Mouse (Mus musculus) large intestine, adult 2 months (tissue): ENCODE measurements around the gene Shroom3. TPM values are rescaled to one million over a fixed set of nuclear protein-coding genes. Genes with fewer than 3 reads are reported as not detected.

ENCODE experiments used
- DNase-seq: peaks from one replicate; pipeline ENCODE4 v3.0.0-alpha.2; 2012; ENCODE audit warnings: low read depth, low spot score
- WGBS: fragments of 180-500 bp; shearing (Covaris S2); methylation state at CpG from one replicate; pipeline ENCODE4 v1.1.7; 2018; 5-methylcytosine and 5-hydroxymethylcytosine counted together
- polyA plus RNA-seq: library from polyadenylated mRNA; depleted of rRNA; stranded (reverse); fragments of >200 nt; gene quantifications from 2 replicates; pipeline ENCODE4 v1.2.3, GENCODE M21; 2012

Shroom3 gene
- polyA plus RNA-seq, 1 experiment = 53.2 TPM

DNA sequence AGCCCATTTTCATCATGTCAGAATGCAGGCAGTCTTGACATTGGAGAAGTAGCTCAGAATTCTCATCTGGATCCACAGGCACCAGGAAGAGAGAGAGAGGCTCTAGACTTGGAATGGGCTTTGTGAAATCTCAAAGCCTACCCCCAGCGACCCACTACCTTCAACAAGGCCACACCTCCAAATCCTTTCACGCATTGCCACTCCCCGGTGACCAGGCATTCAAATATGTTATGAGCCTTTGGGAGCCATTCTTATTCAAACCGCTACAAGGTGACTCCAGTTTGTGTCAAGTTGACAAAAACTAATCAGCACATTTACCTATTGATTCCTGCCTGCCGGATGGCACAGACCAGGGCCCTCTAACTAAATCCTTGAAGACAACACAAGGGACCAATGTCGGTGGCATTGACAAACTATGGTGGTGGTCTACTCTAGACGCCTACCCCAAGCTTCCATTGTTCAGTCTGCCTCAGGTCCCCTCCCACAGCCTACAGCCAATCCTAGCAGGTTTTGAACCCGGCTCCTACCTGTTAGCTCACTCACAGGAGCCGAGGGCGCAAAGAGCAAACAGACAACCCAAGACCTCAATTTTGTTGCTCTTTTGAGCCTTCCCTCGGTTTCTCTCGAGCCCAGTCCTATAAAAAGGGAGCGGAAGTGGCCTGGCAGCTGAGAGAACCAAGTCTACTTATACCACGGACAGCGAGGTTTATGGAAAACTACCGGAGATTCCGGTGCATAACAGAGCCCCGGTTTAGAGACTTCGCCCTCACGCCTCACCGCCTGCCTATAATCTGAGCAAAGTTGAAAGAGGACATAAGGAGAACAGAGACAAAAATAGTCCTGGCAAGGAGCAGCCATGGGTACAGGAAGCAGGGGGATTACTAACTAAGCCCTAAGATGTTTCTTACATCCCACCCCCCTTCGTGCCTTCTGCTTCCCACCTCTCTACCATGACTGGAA is 303.7 kb downstream of the Shroom3 start:
- no peak for DNase-seq
- 90% methylated on average over 22 of the region's 22 CpGs for WGBS

GRCm38 (mm10) chr5:92987891-92988768 is 304.9 kb downstream of the Shroom3 start:
- 57% methylated on average over 16 of the region's 16 CpGs for WGBS
- no peak for DNase-seq

DNA sequence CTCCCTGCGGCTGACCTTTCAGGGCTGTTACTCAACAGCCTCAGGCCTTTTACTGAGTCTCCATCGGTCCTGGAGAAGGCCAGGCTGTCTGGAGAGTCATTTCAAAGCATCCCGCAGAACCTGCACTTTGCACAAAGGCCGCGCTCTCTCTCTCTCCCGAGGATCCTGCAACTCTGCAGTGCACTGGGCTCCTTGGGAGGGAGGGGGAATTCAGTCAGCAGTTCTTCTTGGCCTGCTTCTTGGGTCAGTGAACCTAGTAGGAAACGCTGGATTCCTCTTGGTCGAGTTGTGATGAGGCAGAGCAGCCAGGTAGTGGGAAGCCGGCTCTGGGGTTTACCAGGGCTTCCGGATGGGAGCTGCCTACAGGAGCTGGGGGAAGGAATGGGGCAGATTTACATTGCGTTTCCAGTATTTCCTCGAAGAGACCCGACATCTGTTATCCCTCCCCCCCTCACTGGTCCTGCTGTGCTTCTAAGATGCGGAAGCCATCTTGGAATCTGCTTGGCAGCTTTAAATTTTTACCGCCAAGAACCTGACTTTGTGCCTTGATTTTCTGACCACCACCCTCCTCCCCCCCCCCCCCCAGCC is 305.6 kb downstream of the Shroom3 start:
- no peak for DNase-seq
- WGBS = 57% methylated on average over 15 of the region's 15 CpGs

GRCm38 (mm10) chr5:92992106-92992505 is 308.9 kb downstream of the Shroom3 start:
- DNase-seq = no peak
- WGBS = 60% methylated on average over 3 of the region's 3 CpGs

- WGBS = 90% methylated on average over 6 of the region's 6 CpGs
- no peak for DNase-seq
These were observed 311.1 kb downstream of the Shroom3 start for GRCm38 (mm10) chr5:92994309-92994708.

GRCm38 (mm10) chr5:92994861-92995260 is 311.6 kb downstream of the Shroom3 start:
- DNase-seq = no peak
- 89% methylated on average over 2 of the region's 2 CpGs for WGBS

- no peak for DNase-seq
- 75% methylated on average over 5 of the region's 5 CpGs for WGBS
These were observed 314.3 kb downstream of the Shroom3 start for GRCm38 (mm10) chr5:92997428-92998120.

GRCm38 (mm10) chr5:92998494-92999016 is 315.3 kb downstream of the Shroom3 start:
- 67% methylated on average over 5 of the region's 5 CpGs for WGBS
- DNase-seq = no peak

DNA sequence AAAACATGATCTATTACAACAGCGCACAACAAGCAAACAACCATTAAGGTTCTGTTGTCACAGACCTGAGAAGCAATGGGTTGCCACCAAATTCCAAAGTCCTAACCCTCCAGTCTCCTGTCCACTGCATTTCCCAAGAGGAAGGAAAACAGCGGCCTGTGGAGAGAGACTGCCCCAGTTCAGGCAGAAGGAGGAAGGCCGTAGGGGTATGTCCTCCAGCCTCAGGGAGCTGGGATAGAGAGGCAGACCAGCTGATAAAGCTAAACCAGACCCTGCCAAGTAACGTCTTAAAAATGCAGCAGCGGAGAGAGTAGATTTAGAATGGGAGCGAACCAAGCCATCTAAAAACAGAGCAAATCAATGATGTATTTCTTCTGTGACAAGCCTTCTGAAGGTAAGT is 316.8 kb downstream of the Shroom3 start:
- 80% methylated on average over 6 of the region's 6 CpGs for WGBS
- no peak for DNase-seq

GRCm38 (mm10) chr5:93000774-93001757 is 317.8 kb downstream of the Shroom3 start:
- 62% methylated on average over 17 of the region's 17 CpGs for WGBS
- no peak for DNase-seq

DNA sequence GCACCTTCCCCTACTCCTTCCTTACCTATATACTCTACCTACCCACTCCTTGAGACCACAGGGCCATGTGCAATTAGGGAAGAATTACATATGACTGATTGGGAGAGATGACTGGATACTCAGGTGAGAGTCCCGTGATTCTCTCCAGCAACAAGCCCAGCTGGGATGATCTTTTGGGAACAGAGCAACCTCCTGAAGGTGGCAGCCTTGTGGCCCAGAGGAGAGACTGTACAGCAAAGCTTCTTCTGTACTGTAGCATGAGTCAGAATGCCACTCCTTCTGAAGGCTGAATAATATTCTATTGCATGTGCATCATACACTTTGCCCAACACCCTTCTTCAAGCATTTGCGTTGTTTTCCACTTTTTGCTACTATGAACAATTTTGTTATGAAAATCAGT is 319.4 kb downstream of the Shroom3 start:
- 66% methylated on average over 2 of the region's 2 CpGs for WGBS
- DNase-seq = no peak

DNA sequence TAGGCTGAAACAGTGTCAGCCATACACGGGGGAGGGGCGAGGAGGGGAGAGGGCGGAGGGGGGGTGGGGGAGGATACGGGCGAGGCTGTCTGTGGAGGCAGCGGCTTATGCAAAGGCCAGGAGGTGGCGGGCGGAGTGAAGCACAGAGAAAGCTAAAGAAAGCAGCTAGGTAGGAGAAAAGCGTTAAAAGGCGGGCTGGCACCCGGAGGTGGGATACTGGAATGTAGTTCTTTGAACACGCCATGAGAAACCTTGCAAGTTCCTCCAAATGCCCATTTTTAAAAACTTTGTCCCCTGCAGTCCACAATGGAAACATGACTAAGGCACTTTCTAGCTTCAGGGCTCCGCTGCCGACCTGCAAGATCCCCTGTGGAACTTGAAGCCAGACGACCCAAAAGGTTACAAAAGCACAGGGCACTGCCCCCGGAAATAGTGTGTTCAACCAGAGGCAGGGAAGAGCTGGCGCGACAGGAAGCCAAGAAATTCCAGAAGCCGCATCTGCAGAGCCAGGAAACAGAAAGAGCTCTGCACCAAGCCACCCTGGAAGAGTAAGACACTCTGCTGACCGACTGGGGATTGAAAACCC is 322.1 kb downstream of the Shroom3 start:
- no peak for DNase-seq
- WGBS = 6% methylated on average over 20 of the region's 20 CpGs

- no peak for DNase-seq
- WGBS = 29% methylated on average over 14 of the region's 14 CpGs
These were observed 322.6 kb downstream of the Shroom3 start for GRCm38 (mm10) chr5:93005815-93006341.

GRCm38 (mm10) chr5:93008256-93008655 is 325.0 kb downstream of the Shroom3 start:
- no peak for DNase-seq
- 59% methylated on average over 9 of the region's 9 CpGs for whole genome bisulfite sequencing
